Mouse (Mus musculus) megakaryocyte-erythroid progenitor cell, adult 5-6 weeks (primary cell): ENCODE measurements around the gene Spef1. TPM values are rescaled to one million over a fixed set of nuclear protein-coding genes. Genes with fewer than 3 reads are reported as not detected.
A peak's percentile ranks its signal among the peaks of the same experiment; 100 is the strongest.

ENCODE experiments used
- ATAC-seq: replicated peaks from 2 replicates; pipeline ENCODE4 v1.8.0; 2016; ENCODE audit warnings: mild to moderate bottlenecking, inconsistent platforms; ENCODE audit not compliant: severe bottlenecking, poor library complexity, low FRiP score, low TSS enrichment
- total RNA-seq, 2 experiments: library from RNA; stranded (forward) in 1 of 2; stranded (reverse) in 1 of 2; fragments of 200-1000, 215-1000 nt in 1 of 2; fragments of >200 nt in 1 of 2; fragmentation: Nextera tagmentation in 1 of 2; gene quantifications; 2 replicates each; pipeline ENCODE4 v1.2.3; 2014 to 2017

Spef1 gene
- total RNA-seq, 2 experiments from 2014 or later, result 2.5 to 3.7 TPM

DNA sequence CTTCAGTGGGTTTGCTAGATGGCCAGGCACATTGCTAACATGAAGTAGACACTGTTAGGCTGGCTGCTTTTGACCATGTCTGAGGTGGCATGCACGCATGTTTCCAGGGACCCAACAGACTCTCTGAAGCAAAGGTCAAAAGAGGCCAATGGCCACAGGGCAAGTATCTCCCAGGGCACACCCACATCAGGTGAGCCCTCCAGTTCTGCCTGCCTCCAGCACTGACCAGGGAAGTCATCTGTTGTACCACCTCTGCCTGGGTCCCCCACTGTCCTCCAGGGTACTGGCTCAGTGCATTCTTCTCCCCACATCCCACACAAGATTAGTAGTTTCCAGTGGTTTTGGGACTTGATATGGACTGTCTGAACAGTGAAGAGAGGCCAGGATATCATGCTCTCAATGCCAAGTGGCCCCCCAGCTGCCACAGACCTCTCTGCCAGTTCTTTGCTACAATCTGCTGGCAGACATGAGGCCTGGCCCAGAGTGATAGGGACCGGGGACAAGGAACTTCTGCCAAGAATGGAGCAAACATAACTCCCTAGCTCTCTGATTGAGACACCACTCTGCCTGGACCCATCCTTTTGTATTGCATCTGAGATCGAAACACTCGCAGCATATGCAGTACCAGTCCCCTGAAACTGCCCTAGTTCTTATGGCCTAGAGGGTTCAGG is 22.2 kb upstream of the Spef1 start:
- ATAC-seq, result peak; percentile 46

- no peak for ATAC-seq
Measured at GRCm38 (mm10) chr2:131208356-131208755, 21.3 kb upstream of the Spef1 start.

GRCm38 (mm10) chr2:131206778-131207177 is 19.7 kb upstream of the Spef1 start, which contains the start of gene Ap5s1:
TSS of gene Ap5s1 (plus strand) at chr2:131207078.
- no peak for ATAC-seq

- peak; percentile 66 for ATAC-seq
Measured at GRCm38 (mm10) chr2:131205521-131206182, 18.6 kb upstream of the Spef1 start.

GRCm38 (mm10) chr2:131204410-131204981 is 17.4 kb upstream of the Spef1 start:
- ATAC-seq, result no peak

DNA sequence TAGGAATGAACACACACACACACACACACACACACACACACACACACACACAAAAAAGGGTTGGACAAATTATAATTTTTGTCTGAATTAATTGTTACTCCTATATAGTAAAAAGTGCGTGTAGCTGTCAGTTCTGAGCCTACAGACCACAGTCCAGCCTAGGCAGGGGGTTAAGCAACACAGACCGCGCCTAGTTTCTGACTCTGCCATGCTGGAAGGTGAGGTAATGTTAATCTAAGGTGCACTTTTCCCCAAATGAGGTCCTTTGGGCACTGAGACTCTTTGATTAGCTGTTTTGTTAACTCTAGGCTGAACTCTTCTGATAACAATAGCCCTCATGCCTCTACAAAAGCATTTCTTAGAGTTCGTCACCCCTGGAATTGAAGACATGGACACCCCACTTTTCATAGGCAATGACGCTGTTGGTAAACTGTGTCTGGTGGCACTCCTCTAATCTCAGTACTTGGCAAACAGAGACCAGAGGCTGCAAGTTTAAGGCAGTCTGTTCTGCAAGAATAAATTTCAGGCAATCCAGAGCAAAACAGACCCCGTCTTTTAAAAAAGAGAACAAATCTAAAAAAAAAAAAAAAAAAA is 16.8 kb upstream of the Spef1 start:
- no peak for ATAC-seq

GRCm38 (mm10) chr2:131201262-131201661 is 14.2 kb upstream of the Spef1 start:
- no peak for ATAC-seq

DNA sequence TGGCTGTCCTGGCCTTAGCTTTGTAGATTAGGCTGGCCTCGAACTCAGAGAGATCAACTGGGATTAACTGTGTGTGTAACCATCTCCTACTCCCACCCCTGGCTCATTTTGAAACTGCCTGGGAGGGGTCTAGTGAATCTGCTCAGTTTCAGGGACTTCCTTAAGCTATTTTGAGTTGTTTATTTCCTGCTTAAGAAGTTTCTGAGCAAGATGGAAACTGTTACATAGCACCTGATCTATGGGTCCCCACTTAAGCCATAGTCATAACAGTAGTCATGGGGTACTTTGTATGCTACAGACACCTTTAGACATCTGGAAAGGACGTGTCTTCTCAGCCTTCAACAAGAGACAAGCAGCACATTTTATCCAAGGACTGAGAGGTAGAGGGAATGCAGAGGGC is 13.6 kb upstream of the Spef1 start:
- ATAC-seq, result no peak

DNA sequence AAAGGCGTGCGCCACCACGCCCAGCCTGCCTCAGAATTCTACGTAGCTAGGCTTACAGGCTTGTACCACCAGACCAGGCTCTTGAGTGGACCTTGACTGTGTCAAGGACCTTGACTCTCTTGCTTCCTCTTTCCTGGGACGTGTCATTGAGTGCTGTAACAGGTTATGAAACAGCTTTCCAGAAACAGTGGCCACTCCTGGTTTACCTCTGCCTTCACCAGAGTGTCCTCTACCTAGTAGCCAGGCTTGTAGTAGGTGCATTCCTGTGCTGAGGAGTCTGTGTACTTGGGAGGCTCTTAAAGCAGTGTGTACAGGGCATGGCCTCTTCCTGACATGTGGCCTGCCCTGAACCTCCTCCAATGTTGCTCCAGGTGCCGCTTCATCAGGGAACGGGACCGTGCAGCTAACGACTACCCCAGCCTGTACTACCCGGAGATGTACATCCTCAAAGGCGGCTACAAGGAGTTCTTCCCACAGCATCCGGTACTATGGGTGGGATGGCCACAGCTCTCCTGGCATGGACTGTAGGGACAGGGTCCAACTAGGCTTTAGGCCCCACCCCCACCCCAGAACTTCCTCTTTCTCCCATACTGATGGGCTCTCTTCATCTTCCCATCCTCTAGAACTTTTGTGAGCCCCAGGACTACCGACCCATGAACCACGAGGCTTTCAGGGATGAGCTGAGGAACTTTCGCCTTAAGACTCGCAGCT is 9.7 kb upstream of the Spef1 start:
- no peak for ATAC-seq

DNA sequence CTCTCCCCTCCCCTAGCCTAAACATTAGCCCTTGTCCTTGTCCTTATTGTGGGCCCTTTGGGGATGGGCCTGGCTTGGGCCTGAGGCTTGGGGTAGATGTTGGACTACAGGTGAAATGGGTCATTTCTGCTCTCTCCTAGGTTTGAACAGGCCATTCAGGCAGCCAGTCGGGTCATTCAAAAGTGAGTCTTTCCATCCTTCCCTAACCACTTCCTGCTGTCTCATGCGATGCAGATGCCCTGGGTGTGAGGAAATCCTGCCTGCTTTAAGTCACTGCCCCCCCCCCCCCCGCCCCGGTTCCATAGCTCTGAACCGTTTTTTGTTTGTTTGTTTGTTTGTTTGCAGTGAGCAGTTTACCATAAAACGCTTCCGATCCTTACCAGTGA is 3.9 kb upstream of the Spef1 start:
- no peak for ATAC-seq

GRCm38 (mm10) chr2:131190344-131191004 is 3.4 kb upstream of the Spef1 start:
- no peak for ATAC-seq

GRCm38 (mm10) chr2:131189521-131190309 is 2.6 kb upstream of the Spef1 start:
- ATAC-seq, result peak; percentile 36; the same call in 1 of the 2 replicates

- peak; percentile 46; the same call in 1 of the 2 replicates for ATAC-seq
Measured at GRCm38 (mm10) chr2:131188311-131188710, 1.2 kb upstream of the Spef1 start.

GRCm38 (mm10) chr2:131187602-131187922 is 480 bp upstream of the Spef1 start:
- ATAC-seq, result no peak

DNA sequence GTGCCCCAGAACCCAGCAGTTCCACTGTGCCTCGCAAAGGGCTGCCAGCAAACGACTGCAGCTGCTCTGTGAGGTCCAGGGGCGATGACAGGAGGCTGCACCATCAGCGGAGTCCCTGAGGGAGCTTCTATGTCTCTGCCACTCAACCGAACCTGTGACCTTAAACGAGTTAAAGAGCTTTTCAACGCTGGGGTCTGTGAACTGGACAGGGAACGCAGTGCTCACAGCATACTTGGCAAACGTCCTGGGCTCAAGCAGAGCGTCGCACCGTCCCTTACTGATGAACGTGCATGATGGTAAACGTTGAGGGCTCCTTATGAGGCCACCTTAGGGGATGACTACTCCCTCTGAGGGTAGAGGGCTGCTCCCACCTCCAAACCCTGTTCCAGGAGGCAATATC is 739 bp downstream of the Spef1 start:
- no peak; the same call in 1 of the 2 replicates for ATAC-seq

GRCm38 (mm10) chr2:131179990-131180587 is 7.0 kb downstream of the Spef1 start, which contains the start of gene Cenpb:
TSS of gene Cenpb (minus strand) at chr2:131180067.
- peak; percentile 48 for ATAC-seq

GRCm38 (mm10) chr2:131179246-131179886 is 7.7 kb downstream of the Spef1 start:
- ATAC-seq, result 0 out of 2 replicates have a peak, but pooled peaks have one; percentile 46

- ATAC-seq, result 0 out of 2 replicates have a peak, but pooled peaks have one; percentile 2
Measured at GRCm38 (mm10) chr2:131178828-131179245, 8.2 kb downstream of the Spef1 start.
